Mouse (Mus musculus) activated CD4-positive, CD25-positive, alpha-beta regulatory T cell, adult 4 months (primary cell): ENCODE results near the gene Sowaha. TPM values are rescaled to one million over a fixed set of nuclear protein-coding genes. Genes with fewer than 3 reads are reported as not detected.

Experiments
- ATAC-seq: one replicate; pipeline ENCODE4 v1.8.0; 2017
- polyA plus RNA-seq, 2 experiments: library from polyadenylated mRNA; unstranded; fragments of 100-300 nt; shearing (Covaris generic); gene quantifications; one replicate each; pipeline ENCODE4 v1.2.1; 2017

The Sowaha gene
- not detected for polyA plus RNA-seq

DNA sequence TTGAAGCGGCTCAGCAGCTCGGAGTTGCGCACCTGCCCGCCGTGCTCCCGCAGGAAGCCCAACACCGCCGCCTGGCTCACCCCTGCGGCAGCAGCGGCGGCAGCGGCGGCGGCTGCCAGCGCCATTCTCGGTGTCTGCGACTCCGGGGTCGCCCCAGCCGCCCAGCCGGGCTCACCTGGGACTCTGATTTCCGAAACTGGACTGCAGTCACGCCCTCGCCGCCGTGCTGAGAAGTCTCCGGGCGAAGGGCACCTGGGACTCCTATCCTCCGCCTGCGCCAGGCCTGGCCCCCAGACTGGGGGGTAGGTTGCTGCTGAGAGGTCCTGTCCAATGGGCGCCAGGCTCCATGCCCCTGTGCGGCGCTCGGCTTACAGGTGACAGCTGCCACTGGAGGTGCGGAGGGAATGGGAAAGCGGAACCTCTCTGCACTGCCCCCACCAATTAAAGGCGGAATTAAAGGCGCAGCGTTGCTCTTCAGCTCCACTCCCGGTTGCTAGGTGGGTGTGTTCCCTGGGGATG lies at the start of gene Sowaha, which contains the start of gene Gm9945:
Gene Sowaha (minus strand): TSS at position 492 of the 519 bp plus-strand sequence.
Gene Gm9945 (plus strand): TSS at position 384 of the 519 bp plus-strand sequence.
- ATAC-seq: no peak

GRCm38 (mm10) chr11:53529253-53529557 lies 49.1 kb upstream of the Sowaha start:
- ATAC-seq: no peak

DNA sequence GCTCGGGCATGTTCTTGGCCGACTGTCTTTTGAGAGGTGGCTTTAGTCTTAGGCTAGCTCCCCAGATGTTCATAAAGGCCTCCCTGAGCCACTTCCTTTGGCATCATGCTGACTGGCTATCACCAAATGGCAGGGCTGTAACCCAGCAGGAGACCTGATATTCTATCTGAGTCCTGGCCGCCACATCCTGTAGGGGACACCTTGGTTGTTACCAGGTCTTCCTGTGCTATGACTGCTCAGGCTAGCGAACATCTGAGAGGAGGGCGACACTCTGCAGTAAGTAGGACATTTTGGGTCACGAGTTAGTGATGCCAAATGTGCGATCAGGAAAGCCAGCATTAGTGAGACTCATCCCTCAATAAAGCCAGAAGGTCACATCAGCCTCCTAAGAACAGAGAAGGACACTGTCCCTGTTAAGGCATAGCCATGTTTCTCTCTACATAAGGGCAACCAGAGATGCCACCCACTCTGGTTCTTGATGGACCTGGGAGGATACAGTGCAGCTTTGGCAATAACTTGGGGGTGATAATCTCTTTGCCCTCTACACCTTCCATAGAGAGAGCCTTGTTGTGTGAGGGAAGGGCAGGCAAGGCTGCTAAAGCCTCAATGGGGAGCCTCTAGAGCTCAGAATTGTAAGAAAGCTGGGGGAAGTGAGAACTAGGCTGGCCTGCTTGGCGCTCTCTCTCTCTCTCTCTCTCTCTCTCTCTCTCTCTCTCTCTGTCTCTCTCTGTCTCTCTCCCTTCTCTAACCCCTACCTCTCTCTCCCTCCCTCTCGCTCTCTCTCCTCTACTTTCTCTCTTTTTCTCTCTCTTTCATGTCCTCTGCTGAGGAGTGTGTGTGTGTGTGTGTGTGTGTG lies 48.6 kb upstream of the Sowaha start:
- ATAC-seq: no peak

GRCm38 (mm10) chr11:53525461-53525860 lies 45.4 kb upstream of the Sowaha start:
- no peak for ATAC-seq

DNA sequence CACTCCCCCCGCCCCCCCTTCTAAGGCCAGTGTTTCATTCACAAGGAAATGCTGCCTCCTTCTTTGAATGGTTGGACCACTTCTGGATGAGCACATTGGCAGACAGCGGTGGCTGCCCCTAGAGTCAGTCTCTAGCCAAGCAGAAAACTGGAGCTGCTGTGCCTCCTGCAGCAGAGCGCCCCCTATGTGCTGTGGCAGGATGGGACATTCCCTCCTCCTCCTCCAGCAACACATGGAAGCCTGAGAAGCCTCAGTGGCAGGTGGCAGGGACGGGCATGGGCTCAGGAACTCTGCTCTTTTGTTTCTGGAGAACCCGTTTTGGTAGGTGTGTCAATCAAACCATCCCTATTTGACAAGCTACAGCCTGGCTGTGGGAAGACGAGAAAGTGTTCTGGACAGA lies 44.8 kb upstream of the Sowaha start:
- ATAC-seq: no peak

GRCm38 (mm10) chr11:53523545-53524405 lies 43.7 kb upstream of the Sowaha start:
- ATAC-seq: no peak

GRCm38 (mm10) chr11:53522930-53523329 lies 42.9 kb upstream of the Sowaha start:
- no peak for ATAC-seq

GRCm38 (mm10) chr11:53522362-53522761 lies 42.3 kb upstream of the Sowaha start:
- ATAC-seq: no peak

DNA sequence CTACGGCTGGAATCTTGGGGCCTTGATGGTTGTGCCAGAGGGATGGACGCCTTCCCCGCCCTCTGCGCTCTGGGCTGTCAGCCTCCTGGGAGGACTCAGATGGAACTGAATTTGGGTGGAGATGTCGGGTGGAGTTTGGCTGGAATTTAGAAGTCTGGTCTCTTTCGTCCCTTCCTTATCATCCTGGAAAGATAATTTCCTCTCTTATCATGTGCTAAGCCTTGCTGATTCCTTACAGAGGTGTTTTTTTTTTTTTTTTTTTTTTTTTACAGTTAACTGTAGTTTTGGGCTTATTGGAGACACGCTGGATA lies 41.7 kb upstream of the Sowaha start:
- no peak for ATAC-seq

- no peak for ATAC-seq
These were observed 41.2 kb upstream of the Sowaha start for GRCm38 (mm10) chr11:53521120-53521820.

DNA sequence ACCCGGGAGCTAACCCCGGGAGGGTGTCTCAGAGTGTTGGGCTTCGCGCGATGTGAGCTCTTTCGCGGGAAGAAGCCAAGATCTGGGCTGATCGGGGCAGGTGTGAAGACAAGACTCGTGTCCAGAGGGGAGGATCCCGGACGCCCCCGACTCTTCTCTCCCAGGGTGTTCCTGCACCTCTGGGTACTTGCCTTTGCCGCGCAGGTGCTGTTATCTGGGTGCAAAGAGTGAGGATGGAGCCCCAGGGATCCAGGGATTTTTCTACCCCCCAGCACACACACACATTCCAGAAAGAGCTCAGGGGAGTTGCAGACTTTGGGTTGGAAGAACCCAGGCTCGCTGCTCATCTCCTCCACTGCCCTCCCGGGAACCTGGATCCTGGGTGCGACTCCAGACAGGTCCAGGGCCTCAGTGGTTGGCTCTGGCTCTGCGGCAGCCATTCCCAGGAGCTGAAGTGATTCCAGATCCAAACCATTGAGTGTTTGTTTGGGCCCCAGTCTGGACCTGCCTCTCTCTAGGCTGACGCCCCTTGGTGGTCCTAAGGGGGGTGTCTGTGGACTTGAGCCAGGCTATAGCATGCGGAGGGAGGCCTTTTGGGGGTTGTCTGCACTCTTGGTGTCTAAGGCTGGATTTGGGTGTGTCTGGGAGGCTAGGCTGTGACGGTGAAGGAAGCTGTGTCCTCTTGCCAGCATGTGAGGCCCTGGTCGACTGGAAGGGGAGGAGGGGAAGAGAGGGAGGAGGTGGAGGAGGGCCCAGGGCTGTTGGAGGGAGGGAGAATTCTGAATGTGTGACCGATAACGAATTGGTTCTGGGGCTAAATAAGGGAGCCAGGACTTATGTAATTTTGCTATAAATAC lies 40.3 kb upstream of the Sowaha start:
- ATAC-seq: no peak

GRCm38 (mm10) chr11:53519207-53520121 lies 39.4 kb upstream of the Sowaha start, which contains the start of gene Sept8:
Sept8 (plus strand) TSS chr11:53519257.
- peak; percentile 52 for ATAC-seq

DNA sequence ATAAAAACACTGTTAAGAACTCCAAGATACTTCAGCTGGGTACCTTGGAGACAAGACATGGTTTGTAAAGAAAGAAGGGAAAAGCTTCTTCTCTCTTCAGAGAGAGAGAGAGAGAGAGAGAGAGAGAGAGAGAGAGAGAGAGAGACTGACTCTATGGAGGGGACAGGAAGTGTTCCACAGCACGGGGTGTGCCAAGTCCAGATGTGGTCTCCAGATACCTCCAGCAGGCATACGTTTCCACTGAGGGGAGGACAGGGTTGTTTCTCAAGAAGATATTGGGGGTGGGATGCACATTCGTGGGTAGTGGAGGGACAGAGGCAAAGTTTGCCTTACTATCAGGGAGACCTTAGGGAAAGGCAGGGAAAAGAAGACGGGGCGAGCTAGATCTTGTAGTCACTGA lies 38.7 kb upstream of the Sowaha start:
- ATAC-seq: no peak

DNA sequence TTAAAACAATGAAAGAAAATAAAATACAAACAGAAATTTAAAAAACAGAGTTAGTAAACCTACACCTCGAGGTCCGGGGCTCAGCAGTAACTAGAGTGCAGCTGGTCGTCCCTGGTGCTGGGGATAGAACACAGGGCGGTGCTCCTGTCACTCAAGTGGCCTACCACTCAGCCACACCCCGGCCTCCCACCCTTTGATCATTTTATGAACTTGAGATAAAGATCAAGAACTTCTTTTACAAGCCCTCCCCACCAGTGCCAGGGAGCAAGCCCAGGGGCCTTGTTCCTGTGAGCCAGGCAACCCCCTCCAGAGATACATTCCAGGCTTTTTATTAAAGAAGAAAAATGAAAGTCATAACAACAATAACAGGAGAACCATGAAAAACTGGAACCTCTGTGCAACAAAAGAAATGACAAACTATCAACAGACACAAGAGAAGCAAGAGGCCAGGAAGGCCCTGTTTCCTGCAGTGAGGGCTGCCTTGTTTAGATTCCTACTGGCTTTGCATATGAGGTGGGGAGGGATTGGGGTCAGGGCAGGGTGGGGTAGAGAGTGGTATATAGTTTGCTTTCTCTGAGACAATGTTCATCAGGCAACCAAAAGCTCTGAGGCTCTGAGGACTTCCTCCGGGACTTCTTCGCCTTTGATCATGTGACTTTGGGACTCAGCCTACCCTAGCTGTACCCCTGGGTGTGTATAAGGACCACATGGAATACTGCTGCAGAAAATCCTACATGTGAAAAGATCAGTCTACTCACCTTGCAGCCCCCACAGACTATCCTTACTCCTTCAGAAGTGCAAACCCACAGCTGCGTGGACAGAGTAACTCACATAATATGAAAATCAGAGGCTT lies 36.9 kb upstream of the Sowaha start:
- peak; percentile 55 for ATAC-seq

DNA sequence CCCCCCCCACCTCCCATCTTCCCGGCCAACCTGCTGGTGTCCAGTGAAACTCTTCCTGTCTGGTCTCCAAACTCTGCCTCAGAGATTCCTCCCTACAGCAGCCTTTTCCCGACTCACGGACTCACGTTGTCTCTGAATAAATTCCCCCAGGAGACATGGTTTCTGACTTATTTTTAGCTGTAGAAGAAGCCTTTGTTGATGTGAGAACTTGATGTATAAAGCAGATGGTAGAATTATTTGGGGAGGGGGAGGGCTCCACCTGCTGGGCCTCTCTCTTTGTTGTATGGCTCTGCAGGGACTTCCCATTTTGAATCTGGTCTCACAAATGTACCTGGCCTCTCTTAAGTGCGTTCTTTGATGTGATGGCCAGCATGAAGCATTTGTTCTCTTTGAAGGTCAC lies 30.3 kb upstream of the Sowaha start:
- ATAC-seq: no peak

GRCm38 (mm10) chr11:53508591-53508990 lies 28.5 kb upstream of the Sowaha start:
- ATAC-seq: no peak

DNA sequence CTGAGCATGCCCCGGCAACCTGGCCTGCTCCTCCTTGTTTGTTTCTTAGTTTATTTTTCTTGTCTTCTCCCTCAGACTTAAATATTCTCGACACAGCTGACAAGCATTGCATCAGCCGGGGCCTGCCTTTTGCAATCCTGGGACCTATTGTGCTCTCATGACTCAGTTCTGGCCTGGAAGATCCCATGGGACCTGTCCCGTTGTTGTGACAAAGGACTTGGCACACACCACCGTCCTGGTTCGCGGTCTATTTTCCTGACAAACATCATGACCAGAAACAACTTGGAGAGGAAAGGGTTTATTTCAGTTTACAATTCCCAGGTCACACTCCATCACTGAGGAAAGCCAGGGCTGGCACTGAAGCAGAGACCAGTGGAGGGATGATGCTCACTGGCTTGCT lies 28.1 kb upstream of the Sowaha start:
- no peak for ATAC-seq

GRCm38 (mm10) chr11:53507098-53507805 lies 27.2 kb upstream of the Sowaha start:
- no peak for ATAC-seq

- ATAC-seq: no peak
These were observed 25.1 kb upstream of the Sowaha start for GRCm38 (mm10) chr11:53505026-53505663.
